Mouse (Mus musculus): ENCODE measurements around the gene Fbll1.

DNA sequence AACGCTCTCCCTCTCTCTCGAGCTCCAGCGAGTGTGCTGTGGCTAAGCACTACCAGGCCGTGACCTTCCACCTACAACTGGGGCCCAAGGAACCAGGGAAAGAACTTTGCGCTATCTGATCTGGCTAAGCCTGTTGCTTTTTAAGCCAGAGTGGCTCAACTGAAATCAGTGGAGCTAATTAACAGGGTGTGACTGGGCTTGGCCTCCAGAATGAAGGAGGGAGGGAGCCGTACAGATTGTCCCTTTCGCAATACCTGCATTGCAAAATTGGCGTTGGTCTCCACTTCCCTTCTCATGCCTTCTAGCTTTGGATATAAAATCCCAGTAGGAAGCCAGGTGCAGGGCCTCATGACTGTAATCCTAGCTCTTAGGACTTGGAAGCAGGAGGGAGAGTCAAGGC lies 48.1 kb downstream of the Fbll1 start:
- TF ChIP-seq CTCF (IDR thresholded peaks at IDR 0.05): no peak
- peak; percentile 54 for TF ChIP-seq EP300 (IDR thresholded peaks at IDR 0.05)

All from lung, postnatal 0 days (tissue).